Comparison of ENCODE assay signal across 8 mouse cellular contexts in genomic region chr5:30915456-30915855, GRCm38 (mm10). TPM values are rescaled to one million over a fixed set of nuclear protein-coding genes. Genes with fewer than 3 reads are reported as not detected.
DNase-seq lines count a peak whose midpoint lies in the region; ATAC-seq and TF ChIP-seq lines count a peak whose summit lies in the region.

No protein-coding gene starts in this region.

- peak overlapping the region; percentile 98 for H3K27ac ChIP-seq in lung, embryonic 14.5 days (ENCODE audit: low read depth)
- H3K27ac ChIP-seq in heart, embryonic 13.5 days (replicated peaks): peak overlapping the region; percentile 96
- H3K27ac ChIP-seq in liver, embryonic 16.5 days (ENCODE audit: low read length): peak overlapping the region; percentile 74

- H3K4me2 ChIP-seq in lung, embryonic 14.5 days: peak overlapping the region; percentile 93
- H3K4me2 ChIP-seq in heart, embryonic 13.5 days: peak overlapping the region; percentile 79
- H3K4me2 ChIP-seq in liver, embryonic 16.5 days (ENCODE audit: low read depth, low read length): peak overlapping the region; percentile 59

- peak overlapping the region; percentile 79 for H3K9ac ChIP-seq in lung, embryonic 14.5 days
- peak overlapping the region; percentile 83 for H3K9ac ChIP-seq in heart, embryonic 13.5 days
- H3K9ac ChIP-seq in liver, embryonic 16.5 days (ENCODE audit: low read depth, low read length): peak overlapping the region; percentile 56

- no peak for TF ChIP-seq CTCF in lung, embryonic 14.5 days (IDR thresholded peaks at IDR 0.05; ENCODE audit: low read depth)

- no peaks in the 10 kb centered on the region for H3K27me3 ChIP-seq in lung, embryonic 14.5 days (ENCODE audit: insufficient read depth, low read length)
- H3K27me3 ChIP-seq in heart, embryonic 13.5 days (replicated peaks): no peaks in the 10 kb centered on the region
- H3K27me3 ChIP-seq in liver, embryonic 16.5 days (ENCODE audit: control insufficient read depth, insufficient read depth, low read depth, low read length): no peaks in the 10 kb centered on the region

- H3K9me3 ChIP-seq in lung, embryonic 14.5 days (ENCODE audit: low read depth, low read length): no peaks in the 10 kb centered on the region
- no peaks in the 10 kb centered on the region for H3K9me3 ChIP-seq in heart, embryonic 13.5 days
- no peaks in the 10 kb centered on the region for H3K9me3 ChIP-seq in liver, embryonic 16.5 days (replicated peaks; ENCODE audit: control insufficient read depth, low read length)

- H3K36me3 ChIP-seq in lung, embryonic 14.5 days (ENCODE audit: insufficient read depth): peaks cover 39% of the 10 kb centered on the region
- H3K36me3 ChIP-seq in heart, embryonic 13.5 days: peaks cover 38% of the 10 kb centered on the region
- H3K36me3 ChIP-seq in liver, embryonic 16.5 days (ENCODE audit: control insufficient read depth, insufficient read depth): peaks cover 9% of the 10 kb centered on the region; the same call in 1 of the 2 replicates

- WGBS in lung, embryonic 14.5 days: 28% methylated on average over 9 of the region's 9 CpGs
- 46% methylated on average over 9 of the region's 9 CpGs for WGBS in heart, embryonic 13.5 days
- WGBS in liver, embryonic 16.5 days (ENCODE audit: insufficient replicate concordance): 20% methylated on average over 9 of the region's 9 CpGs

- no peak for DNase-seq in lung, embryonic 14.5 days
- DNase-seq in lung, adult 18-20 months: no peak
- peak; percentile 46 for DNase-seq in thymus, postnatal 0 days (ENCODE audit: low spot score)
- DNase-seq in adrenal gland, adult 18-20 months (ENCODE audit: low spot score in 2 of 2): no peak
- no peak for DNase-seq in cerebellum, adult 9-10 months
- DNase-seq in ovary, postnatal 10 days (ENCODE audit: low spot score): no peak

- peak overlapping the region; percentile 63 for H3K4me3 ChIP-seq in lung, embryonic 14.5 days (ENCODE audit: low read depth, low read length)
- H3K4me3 ChIP-seq in heart, embryonic 13.5 days: peak overlapping the region; percentile 59
- peak overlapping the region; percentile 55 for H3K4me3 ChIP-seq in liver, embryonic 16.5 days (ENCODE audit: low read depth, low read length)

- H3K4me1 ChIP-seq in lung, embryonic 14.5 days (ENCODE audit: insufficient read depth): peaks cover 13% of the 10 kb centered on the region
- H3K4me1 ChIP-seq in heart, embryonic 13.5 days: peaks cover 79% of the 10 kb centered on the region
- peaks cover 40% of the 10 kb centered on the region for H3K4me1 ChIP-seq in liver, embryonic 16.5 days (ENCODE audit: control insufficient read depth, low read depth, low read length)

- ATAC-seq in lung, embryonic 14.5 days (ENCODE audit: insufficient read depth): peak; percentile 2; the same call in 1 of the 2 replicates
- ATAC-seq in heart, embryonic 13.5 days (ENCODE audit: extremely low read depth, insufficient number of reproducible peaks, low FRiP score, low TSS enrichment): no peak
- no peak; the same call in 1 of the 2 replicates for ATAC-seq in liver, embryonic 16.5 days (ENCODE audit: low read depth)

RNA-seq across cellular contexts. Expression of gene Emilin1, which starts 2.3 kb away (rescaled TPM):
- polyA plus RNA-seq in lung, embryonic 14.5 days (2014; fragmentation: Nextera tagmentation; extraction: Ambion mirVana): 162 and 185 TPM in 2 replicates
- 166 and 168 TPM in 2 replicates for polyA plus RNA-seq in heart, embryonic 13.5 days (2015; fragmentation: Nextera tagmentation; extraction: Ambion mirVana)
- 37.2 and 39.1 TPM in 2 replicates for polyA plus RNA-seq in liver, embryonic 16.5 days (2015; fragmentation: Nextera tagmentation; extraction: Ambion mirVana)
- polyA plus RNA-seq in thymus, postnatal 0 days (2015; fragmentation: Nextera tagmentation; extraction: Ambion mirVana): 47.0 and 47.5 TPM in 2 replicates
- 10 to 100 TPM; 36.3 to 38.9 TPM for total RNA-seq in adrenal gland, adult 18-20 months (2021)

RNA-seq across cellular contexts. Expression of gene Khk, which starts 5.8 kb away (rescaled TPM):
- 13.0 and 15.0 TPM in 2 replicates for polyA plus RNA-seq in lung, embryonic 14.5 days (2014; fragmentation: Nextera tagmentation; extraction: Ambion mirVana)
- 10.2 and 11.7 TPM in 2 replicates for polyA plus RNA-seq in heart, embryonic 13.5 days (2015; fragmentation: Nextera tagmentation; extraction: Ambion mirVana)
- 31.7 and 36.0 TPM in 2 replicates for polyA plus RNA-seq in liver, embryonic 16.5 days (2015; fragmentation: Nextera tagmentation; extraction: Ambion mirVana)
- polyA plus RNA-seq in thymus, postnatal 0 days (2015; fragmentation: Nextera tagmentation; extraction: Ambion mirVana): 31.7 and 32.5 TPM in 2 replicates
- total RNA-seq in adrenal gland, adult 18-20 months (2021): 10 to 100 TPM; 58.3 to 59.0 TPM

RNA-seq across cellular contexts. Expression of gene Ost4, which starts 7.9 kb away (rescaled TPM):
- 472 and 477 TPM in 2 replicates for polyA plus RNA-seq in lung, embryonic 14.5 days (2014; fragmentation: Nextera tagmentation; extraction: Ambion mirVana)
- 421 and 441 TPM in 2 replicates for polyA plus RNA-seq in heart, embryonic 13.5 days (2015; fragmentation: Nextera tagmentation; extraction: Ambion mirVana)
- 311 and 346 TPM in 2 replicates for polyA plus RNA-seq in liver, embryonic 16.5 days (2015; fragmentation: Nextera tagmentation; extraction: Ambion mirVana)
- polyA plus RNA-seq in thymus, postnatal 0 days (2015; fragmentation: Nextera tagmentation; extraction: Ambion mirVana): 396 and 461 TPM in 2 replicates
- total RNA-seq in adrenal gland, adult 18-20 months (2021): 100 to 1,000 TPM; 219 to 254 TPM

RNA-seq across cellular contexts. Expression of gene Agbl5, which starts 27.0 kb away (rescaled TPM):
- 25.2 and 26.0 TPM in 2 replicates for polyA plus RNA-seq in lung, embryonic 14.5 days (2014; fragmentation: Nextera tagmentation; extraction: Ambion mirVana)
- polyA plus RNA-seq in heart, embryonic 13.5 days (2015; fragmentation: Nextera tagmentation; extraction: Ambion mirVana): 9.9 and 11.5 TPM in 2 replicates
- 5.7 and 6.1 TPM in 2 replicates for polyA plus RNA-seq in liver, embryonic 16.5 days (2015; fragmentation: Nextera tagmentation; extraction: Ambion mirVana)
- 13.3 and 15.9 TPM in 2 replicates for polyA plus RNA-seq in thymus, postnatal 0 days (2015; fragmentation: Nextera tagmentation; extraction: Ambion mirVana)
- 1 to 10 TPM; 8.3 TPM for total RNA-seq in adrenal gland, adult 18-20 months (2021)

RNA-seq across cellular contexts. Expression of gene Cgref1, which starts 29.9 kb away (rescaled TPM):
- polyA plus RNA-seq in lung, embryonic 14.5 days (2014; fragmentation: Nextera tagmentation; extraction: Ambion mirVana): 2.3 and 2.6 TPM in 2 replicates
- 3.9 and 4.7 TPM in 2 replicates for polyA plus RNA-seq in heart, embryonic 13.5 days (2015; fragmentation: Nextera tagmentation; extraction: Ambion mirVana)
- polyA plus RNA-seq in liver, embryonic 16.5 days (2015; fragmentation: Nextera tagmentation; extraction: Ambion mirVana): 3.1 and 3.2 TPM in 2 replicates
- polyA plus RNA-seq in thymus, postnatal 0 days (2015; fragmentation: Nextera tagmentation; extraction: Ambion mirVana): 0.70 and 0.71 TPM in 2 replicates
- 1 to 10 TPM; 1.0 to 1.9 TPM for total RNA-seq in adrenal gland, adult 18-20 months (2021)
